Mouse (Mus musculus) kidney, adult 2 months (tissue): ENCODE measurements at regions not wholly inside any gene's neighbourhood (a gene's known extent, or its start where the extent isn't known, plus 50 kb on each side); places are given as distances from the start of the nearest gene placed in this dataset.

Experiments used
- CTCF ChIP-seq: fragments of 200-500 bp; conservative IDR thresholded peaks from 2 replicates; pipeline ENCODE4 v1.5.1; 2011; ENCODE audit warnings: low read depth, mild to moderate bottlenecking, control low read depth, low read length, moderate library complexity, mixed read lengths; ENCODE audit not compliant: insufficient read depth, insufficient read length
- POLR2A ChIP-seq: fragments of 200-500 bp; IDR thresholded peaks from one replicate; pipeline ENCODE4 v1.6.1; 2011; ENCODE audit warnings: low read depth, low read length, control low read depth

DNA sequence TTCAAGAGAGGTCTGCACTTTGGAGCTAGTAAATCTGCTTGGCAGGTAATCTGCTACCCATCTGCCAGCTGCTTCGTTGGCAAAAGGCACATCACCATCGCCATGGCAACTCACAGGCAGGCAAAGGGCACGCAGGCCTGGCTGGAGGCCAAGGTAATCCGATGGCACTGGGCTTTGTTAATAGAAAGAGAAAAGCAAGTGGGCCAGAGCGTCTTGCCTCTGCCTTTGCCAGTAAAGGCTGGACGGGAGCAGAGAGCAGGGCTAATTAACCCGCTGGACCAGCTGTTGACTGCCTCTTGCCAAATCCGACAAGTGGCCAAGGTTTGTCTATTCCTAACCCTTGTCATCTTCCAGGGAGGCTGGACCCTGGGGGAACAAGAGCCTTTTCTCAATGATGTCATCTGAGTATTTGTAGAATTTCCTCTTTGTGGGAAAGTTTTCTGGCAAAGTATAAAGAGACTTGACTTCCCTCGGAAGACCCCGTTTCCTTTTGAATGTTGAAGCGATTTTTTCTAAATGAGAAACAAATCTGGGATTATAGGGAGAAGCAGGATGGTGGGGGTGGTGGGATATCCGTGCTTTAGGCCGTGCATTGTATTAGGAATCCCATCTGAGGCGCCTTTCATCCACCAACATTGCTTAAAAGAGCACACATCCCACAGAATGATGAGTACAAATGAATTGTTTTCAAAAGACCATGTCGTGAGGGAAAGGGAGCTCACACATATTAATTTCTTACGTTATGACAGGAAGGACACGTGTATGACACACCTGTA is 941.7 kb downstream of the Gsdmc2 start:
- TF ChIP-seq POLR2A (no peak), CTCF (no peak)
